Mouse (Mus musculus) ES-E14 (cell line): ENCODE data around the gene Stx1a.

Experiments
- CHD2 ChIP-seq: IDR thresholded peaks from 2 replicates; pipeline ENCODE4 v1.6.1; 2014; ENCODE audit warnings: mild to moderate bottlenecking, low read depth, low read length, inconsistent platforms
- HCFC1 ChIP-seq: IDR thresholded peaks from 2 replicates; pipeline ENCODE4 v1.6.1; 2012; ENCODE audit warnings: low read length, inconsistent platforms, borderline replicate concordance; ENCODE audit not compliant: insufficient read depth
- ZC3H11A ChIP-seq: IDR thresholded peaks from 2 replicates; pipeline ENCODE4 v1.6.1; 2012; ENCODE audit warnings: low read depth, mild to moderate bottlenecking, inconsistent platforms, low read length, borderline replicate concordance
- ZNF384 ChIP-seq: IDR thresholded peaks from 2 replicates; pipeline ENCODE4 v1.6.1; 2012; ENCODE audit warnings: low read depth, low read length, inconsistent platforms

DNA sequence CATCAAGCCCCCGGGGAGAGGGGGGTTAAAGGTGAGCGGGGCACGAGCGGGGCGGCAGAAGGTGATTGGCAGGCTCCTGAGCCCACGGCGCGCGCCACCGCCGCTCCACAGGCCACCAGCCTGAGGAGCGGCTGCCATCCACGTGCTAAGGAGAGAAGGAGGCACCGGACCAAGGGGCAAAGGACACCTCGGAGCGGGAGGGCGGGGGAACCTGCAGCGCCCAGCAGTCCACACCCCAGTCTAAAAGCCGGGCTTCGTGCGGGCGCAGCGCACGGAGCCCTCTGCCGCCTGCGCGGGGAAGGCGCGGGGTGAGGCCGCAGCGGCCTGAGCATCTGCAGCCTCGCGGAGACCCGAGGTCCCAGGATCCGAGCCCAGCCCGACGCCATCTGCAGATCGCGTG is 66.4 kb downstream of the Stx1a start, which contains the start of gene Mlxipl:
- TF ChIP-seq HCFC1, result no peak
- no peak for TF ChIP-seq CHD2
- TF ChIP-seq ZC3H11A, result no peak
- TF ChIP-seq ZNF384, result no peak
